Mouse (Mus musculus) bone marrow macrophage, adult 2 months (primary cell): ENCODE measurements around the gene Cfap54. TPM values are rescaled to one million over a fixed set of nuclear protein-coding genes. Genes with fewer than 3 reads are reported as not detected.

Experiments used
- H3K27ac ChIP-seq: 2 replicates; pipeline ENCODE4 v1.5.1; 2012; ENCODE audit warnings: low read depth, low read length; ENCODE audit not compliant: insufficient read depth
- H3K4me1 ChIP-seq: 2 replicates; pipeline ENCODE4 v1.6.1; 2012; ENCODE audit warnings: low read length; ENCODE audit not compliant: control insufficient read depth, insufficient read depth
- H3K4me3 ChIP-seq: 2 replicates; pipeline ENCODE4 v1.5.1; 2012; ENCODE audit warnings: mild to moderate bottlenecking, low read length, moderate library complexity; ENCODE audit not compliant: insufficient read depth
- CTCF ChIP-seq: IDR thresholded peaks from 2 replicates; pipeline ENCODE4 v1.5.1; 2012; ENCODE audit warnings: low read depth, mild to moderate bottlenecking, low read length, moderate library complexity
- POLR2A ChIP-seq: IDR thresholded peaks from 2 replicates; pipeline ENCODE4 v1.6.1; 2012; ENCODE audit warnings: mild to moderate bottlenecking, low read depth, low read length, borderline replicate concordance
- polyA plus RNA-seq: library from polyadenylated mRNA; stranded (reverse); fragments of >200 nt; gene quantifications from 2 replicates; pipeline ENCODE4 v1.2.4, GENCODE M21; 2012; ENCODE audit not compliant: missing spikeins, insufficient read depth, insufficient read length

Cfap54 gene
- polyA plus RNA-seq, result not detected in 2 replicates

GRCm38 (mm10) chr10:93081133-93081779, at the start of gene Cfap54:
TSS of gene Cfap54 (minus strand) at chr10:93081618.
- H3K4me3 ChIP-seq, result peak within 1 kb of the TSS; percentile 52
- no peak within 1 kb of the TSS for H3K27ac ChIP-seq
- peaks cover 24% of the 10 kb centered on the region for H3K4me1 ChIP-seq
- TF ChIP-seq POLR2A, result no peak
- peak; percentile 75 for TF ChIP-seq CTCF

- TF ChIP-seq CTCF (no peak), POLR2A (no peak)
- Histone ChIP-seq H3K4me3 (no peak overlapping the region), H3K4me1 (peaks cover 8% of the 10 kb centered on the region), H3K27ac (no peak overlapping the region)
These were observed 49.1 kb upstream of the Cfap54 start for GRCm38 (mm10) chr10:93130456-93130940.

- TF ChIP-seq CTCF (no peak), POLR2A (no peak)
- peaks cover 8% of the 10 kb centered on the region for H3K4me1 ChIP-seq
- H3K27ac ChIP-seq, result no peak overlapping the region
- H3K4me3 ChIP-seq, result no peak overlapping the region
These were observed 48.6 kb upstream of the Cfap54 start for GRCm38 (mm10) chr10:93129904-93130455.

- no peak overlapping the region for H3K27ac ChIP-seq
- peaks cover 10% of the 10 kb centered on the region for H3K4me1 ChIP-seq
- no peak overlapping the region for H3K4me3 ChIP-seq
- TF ChIP-seq CTCF (no peak), POLR2A (no peak)
These were observed 47.9 kb upstream of the Cfap54 start for GRCm38 (mm10) chr10:93129345-93129744.

- no peak overlapping the region for H3K27ac ChIP-seq
- peaks cover 13% of the 10 kb centered on the region for H3K4me1 ChIP-seq
- TF ChIP-seq CTCF (no peak), POLR2A (no peak)
- H3K4me3 ChIP-seq, result no peak overlapping the region
These were observed 47.1 kb upstream of the Cfap54 start for GRCm38 (mm10) chr10:93128566-93128965.

GRCm38 (mm10) chr10:93126025-93126424, 44.6 kb upstream of the Cfap54 start:
- TF ChIP-seq POLR2A (no peak), CTCF (no peak)
- no peak overlapping the region for H3K27ac ChIP-seq
- H3K4me3 ChIP-seq, result no peak overlapping the region
- peaks cover 24% of the 10 kb centered on the region for H3K4me1 ChIP-seq

GRCm38 (mm10) chr10:93123957-93124613, 42.7 kb upstream of the Cfap54 start:
- TF ChIP-seq CTCF, result no peak
- TF ChIP-seq POLR2A, result no peak
- H3K27ac ChIP-seq, result peak overlapping the region; percentile 75
- H3K4me3 ChIP-seq, result peak overlapping the region; percentile 54
- H3K4me1 ChIP-seq, result peaks cover 20% of the 10 kb centered on the region

GRCm38 (mm10) chr10:93123310-93123709, 41.9 kb upstream of the Cfap54 start:
- TF ChIP-seq CTCF, result no peak
- no peak for TF ChIP-seq POLR2A
- Histone ChIP-seq H3K27ac (peak overlapping the region; percentile 75), H3K4me1 (peaks cover 15% of the 10 kb centered on the region), H3K4me3 (no peak overlapping the region)

GRCm38 (mm10) chr10:93122399-93123184, 41.2 kb upstream of the Cfap54 start:
- peaks cover 15% of the 10 kb centered on the region for H3K4me1 ChIP-seq
- TF ChIP-seq CTCF (no peak), POLR2A (no peak)
- no peak overlapping the region for H3K27ac ChIP-seq
- no peak overlapping the region for H3K4me3 ChIP-seq
